Mouse (Mus musculus): ENCODE measurements around the gene Fgf2.

Fgf2 gene

DNA sequence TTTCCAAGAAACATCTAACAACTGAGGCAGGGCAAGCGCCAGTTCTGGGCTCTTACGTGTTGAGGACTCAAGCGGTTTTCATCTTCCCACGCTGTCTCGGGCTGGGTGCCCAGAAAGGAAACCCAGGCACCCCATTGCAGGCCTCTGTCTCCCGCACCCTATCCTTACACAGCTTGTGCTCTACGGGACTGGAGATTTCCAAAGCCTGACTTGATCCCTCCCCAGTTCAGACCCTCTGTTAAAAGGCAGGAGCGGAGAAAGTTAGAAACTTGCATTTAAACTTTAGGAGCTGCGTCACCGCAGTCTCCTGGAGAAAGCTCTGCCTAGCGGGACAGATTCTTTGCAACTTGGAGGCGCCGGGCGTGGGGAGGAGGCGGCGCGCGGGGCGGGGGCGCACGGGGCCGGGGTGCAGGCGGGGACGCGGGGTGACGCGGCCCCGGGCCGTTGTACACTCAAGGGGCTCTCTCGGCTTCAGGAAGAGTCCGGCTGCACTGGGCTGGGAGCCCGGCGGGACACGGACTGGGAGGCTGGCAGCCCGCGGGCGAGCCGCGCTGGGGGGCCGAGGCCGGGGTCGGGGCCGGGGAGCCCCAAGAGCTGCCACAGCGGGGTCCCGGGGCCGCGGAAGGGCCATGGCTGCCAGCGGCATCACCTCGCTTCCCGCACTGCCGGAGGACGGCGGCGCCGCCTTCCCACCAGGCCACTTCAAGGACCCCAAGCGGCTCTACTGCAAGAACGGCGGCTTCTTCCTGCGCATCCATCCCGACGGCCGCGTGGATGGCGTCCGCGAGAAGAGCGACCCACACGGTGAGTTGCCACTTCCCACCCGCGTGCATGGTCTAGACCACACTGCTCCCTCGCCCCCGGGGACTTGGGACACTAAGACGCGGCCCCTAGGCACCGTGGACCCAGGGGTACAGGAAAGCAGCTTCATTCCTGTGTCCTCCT, at the start of gene Fgf2:
Gene Fgf2 (plus strand): TSS at position 126 of the 945 bp plus-strand sequence.
- DNase-seq (ENCODE audit: low read depth), result peak; percentile 83

DNA sequence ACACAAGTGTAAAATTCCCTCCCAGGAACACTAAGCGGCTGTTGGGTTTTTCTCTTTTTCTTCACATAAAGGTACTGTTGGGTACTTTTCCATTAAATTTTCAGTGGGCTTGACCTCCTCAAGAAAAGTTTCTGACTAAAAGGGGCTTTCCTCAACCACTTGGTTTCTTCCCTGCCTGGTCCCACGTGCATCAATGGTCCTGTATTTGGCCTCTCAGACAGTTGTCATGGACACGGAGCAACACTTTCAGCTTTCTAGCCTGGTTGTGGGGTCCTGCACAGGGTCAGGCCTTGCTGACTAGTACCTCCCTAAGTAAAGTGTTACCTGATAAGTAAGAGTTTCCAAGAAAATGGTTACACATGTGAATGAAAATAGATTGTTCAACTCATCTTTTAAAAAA, 48.7 kb upstream of the Fgf2 start:
- no peak for DNase-seq (ENCODE audit: low read depth)

DNA sequence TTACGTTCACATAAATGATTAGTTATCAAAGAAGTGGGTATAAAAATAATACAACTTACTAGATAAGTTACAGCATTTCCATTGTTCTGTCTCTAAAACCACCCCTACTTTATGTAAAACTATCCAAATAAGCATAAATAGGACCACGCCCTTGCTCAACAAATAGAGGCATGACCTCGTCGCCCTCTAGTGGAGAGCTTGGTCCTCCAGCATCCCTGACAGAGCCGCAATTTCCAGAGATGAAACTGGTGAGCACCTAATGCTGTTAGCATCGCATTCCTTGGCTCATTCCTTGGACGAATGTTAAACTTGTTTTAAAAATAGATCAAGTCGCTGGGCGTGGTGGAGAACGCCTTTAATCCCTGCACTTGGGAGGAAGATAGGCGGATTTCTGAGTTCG, 45.5 kb upstream of the Fgf2 start:
- peak; percentile 78 for DNase-seq (ENCODE audit: low read depth)

DNA sequence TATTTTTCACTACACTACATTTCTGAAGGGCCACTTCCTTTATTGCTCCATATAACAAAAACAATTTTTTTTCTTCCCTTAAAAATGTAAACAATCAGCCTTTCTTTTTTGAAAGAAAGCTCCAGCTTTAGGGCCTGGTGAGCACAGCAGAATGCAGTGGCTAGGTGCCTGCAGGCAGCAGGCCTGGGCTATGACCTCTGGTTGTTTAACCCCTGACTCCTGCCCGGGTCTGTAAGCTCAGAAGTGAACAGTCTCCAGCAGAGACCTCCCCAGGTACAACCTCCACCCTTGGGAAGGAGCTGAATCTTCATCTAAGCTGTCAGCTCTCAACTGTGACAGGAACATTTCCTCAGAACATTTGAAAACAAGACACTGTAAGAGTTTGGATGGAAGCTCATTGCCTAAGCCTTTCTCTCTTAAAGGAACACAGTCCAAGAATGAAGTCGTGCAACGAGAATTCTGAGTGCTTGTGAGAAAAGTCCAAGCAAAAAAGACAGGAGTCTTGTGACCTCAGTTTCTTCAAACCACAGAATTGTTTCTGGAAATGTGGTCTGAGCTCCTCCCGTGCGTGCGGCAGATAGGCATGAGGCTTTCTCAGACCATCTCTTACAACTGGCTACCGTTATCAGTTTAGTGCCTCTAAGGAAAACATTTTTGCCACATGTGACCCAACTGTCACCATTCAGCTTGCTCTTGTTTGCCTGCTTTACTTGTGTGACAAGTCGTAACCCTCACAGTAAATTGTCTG, 44.6 kb upstream of the Fgf2 start:
- peak; percentile 52 for DNase-seq (ENCODE audit: low read depth)

DNA sequence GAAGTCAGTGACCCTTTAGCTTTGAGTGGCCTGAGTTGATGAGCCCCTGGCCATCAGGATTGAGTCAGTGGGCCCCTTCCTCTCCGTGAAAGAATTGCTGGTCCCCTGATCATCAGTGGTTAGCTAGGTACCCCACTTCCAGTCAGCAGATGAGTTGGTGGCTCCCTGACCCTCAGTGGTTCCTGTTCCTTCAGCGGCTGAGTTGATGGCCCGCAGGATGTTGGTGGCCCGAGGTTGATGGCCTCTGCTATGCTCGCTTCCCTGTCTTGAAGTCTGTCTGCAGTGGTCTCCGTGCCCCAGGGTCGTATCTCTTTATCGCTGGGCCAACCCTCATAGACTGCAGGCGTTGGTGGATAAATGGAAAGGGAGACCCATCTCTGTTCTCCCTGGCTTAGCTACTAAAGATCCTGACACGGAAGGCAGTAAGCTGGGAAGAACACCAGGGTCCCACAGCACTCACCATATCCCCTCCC, 36.2 kb upstream of the Fgf2 start:
- no peak for DNase-seq (ENCODE audit: low read depth)

DNA sequence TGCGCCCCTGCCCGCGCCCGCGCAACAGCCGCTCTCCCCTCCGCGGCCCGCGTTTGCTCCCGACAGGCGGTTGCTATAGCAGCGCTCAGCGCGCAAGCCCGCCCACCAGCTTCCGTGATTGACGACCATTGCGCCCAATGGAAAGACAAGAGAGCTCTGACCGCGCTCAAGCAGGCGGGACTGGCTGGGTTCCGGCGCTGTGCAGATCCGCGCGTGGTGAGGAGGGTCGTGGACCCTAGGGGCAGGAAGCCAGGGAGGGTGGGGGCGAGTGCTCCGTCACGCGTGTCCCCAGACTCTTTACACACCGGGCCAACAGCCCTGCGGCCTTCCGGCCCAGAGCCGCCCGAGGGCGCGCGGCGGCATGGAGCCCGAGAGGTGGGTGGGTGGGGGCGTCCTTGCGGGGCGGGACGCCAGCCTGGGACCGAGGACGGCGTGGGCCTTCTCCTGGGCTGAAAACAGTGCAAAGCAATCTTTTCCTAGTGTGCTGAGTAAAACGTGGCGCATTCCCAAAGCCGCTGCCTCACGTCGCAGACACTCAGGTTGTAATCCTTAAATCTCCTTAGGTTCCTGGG, 35.7 kb upstream of the Fgf2 start, which contains the start of the genes Bbs12 and Cetn4:
Gene Bbs12 (plus strand): TSS at position 185 of the 572 bp plus-strand sequence.
Gene Cetn4 (minus strand): TSS at position 339 of the 572 bp plus-strand sequence.
- peak; percentile 97 for DNase-seq (ENCODE audit: low read depth)

DNA sequence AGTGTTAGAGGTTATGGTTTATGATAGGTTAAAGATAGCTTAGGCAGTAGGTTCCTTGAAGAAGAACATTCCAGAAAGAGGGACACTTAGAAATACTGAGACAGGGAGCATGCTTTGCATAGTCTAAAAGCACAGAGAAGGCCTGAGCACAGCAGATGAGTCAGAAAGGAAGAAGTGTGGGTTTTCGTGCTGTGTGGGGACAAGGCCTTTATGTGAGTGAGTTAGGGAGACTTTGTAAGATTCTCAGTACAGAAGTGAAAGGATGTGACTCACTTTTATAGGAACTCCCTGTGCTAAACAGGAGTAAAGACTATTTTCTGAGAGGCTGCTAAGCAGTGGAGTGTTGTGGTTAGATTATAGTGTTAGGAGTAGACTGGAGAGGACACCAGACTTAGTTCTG, 34.8 kb upstream of the Fgf2 start:
- DNase-seq (ENCODE audit: low read depth), result peak; percentile 63

DNA sequence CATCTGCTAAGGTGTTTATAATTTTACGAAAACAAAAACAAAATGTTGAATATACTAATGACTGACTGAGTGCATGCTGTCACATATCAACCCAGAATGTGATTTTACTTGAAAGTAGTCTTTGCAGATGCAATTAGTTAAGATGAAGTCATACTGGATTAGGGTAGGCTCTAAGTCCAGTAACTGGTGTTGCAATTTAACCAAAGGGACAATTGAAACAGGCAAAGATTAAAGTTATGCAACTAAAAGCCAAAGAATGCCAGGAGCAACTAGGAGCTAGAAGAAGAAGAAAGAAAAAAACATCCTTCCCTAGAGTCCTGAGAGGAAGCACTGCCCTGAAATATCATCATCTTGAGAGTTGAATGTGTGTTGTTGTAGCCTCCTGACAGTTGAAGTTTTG, 31.9 kb upstream of the Fgf2 start:
- peak; percentile 39 for DNase-seq (ENCODE audit: low read depth)

DNA sequence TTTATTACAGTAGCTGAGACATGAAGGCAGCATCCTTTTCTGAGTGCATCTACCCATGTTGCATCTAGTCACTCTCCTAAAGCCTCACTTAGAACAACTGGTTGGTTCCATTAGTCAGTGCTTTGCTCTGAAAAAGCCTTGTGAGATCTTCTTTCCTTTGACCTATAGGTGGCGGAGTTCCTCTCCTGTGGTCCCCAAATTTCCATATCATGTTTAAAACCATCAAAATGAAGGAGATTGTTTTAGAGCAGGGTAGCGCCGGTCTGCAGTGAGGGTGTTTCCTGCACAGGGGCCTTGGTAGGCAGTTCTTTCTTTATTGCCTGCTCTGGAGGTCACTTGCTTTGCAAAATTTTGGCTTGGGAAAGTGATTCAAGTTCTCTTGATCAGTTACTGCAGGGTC, 23.8 kb upstream of the Fgf2 start:
- DNase-seq (ENCODE audit: low read depth), result peak; percentile 70

DNA sequence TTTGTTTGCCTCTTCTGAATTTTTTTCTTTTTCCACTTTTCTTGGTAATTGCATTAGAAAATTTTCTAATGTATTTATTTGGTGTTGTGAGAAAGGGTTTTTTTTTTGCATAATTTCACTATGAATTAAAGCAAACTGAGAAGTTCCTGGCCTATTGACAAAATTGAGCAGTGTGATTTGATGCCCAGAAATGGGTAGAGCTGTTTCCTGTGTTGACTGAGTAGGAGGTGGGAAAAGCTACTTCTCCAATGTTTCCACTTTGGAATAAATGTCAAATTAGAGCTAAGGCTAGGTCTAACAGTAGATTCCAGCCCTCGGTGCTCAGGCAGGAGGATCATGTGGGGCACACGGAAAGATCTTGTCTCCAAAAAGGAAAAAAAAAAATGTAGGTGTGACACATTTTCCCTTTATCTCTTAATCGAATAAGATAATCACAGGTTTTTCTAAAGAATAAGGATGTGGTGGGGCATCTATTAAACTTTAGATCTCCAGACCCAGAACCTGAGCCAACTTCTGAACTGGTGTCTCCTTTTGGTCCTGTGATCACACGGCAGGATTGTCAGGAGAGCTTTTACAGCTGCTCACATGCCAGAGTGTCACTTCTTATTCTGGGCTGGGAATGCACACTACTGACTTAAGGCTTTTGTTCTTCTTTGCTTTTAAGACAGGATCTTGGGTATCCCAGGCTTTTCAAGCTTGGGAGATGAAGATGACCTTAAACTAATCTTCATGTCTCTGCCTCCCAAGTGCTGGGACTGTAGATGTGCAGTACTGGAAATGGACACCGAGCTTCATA, 22.6 kb upstream of the Fgf2 start:
- DNase-seq (ENCODE audit: low read depth), result no peak

DNA sequence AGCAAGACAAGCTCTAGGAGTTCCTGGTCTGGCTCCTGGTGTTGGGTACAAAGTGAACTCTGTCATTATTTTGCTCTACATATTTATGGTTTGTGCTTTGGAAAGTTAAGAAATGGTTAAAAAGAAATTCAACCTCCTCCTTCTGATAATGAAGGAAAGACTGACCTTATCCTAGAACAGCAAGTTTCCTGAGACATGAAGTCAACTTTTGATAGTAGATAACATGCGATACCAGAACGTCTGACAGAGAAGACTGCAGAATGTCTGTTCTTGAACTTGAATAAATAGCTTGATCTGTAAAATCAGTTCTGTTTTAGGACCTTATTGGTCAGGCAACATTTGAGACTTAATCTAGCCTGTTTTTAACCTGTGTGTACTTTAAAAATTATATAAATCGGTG, 21.5 kb upstream of the Fgf2 start:
- DNase-seq (ENCODE audit: low read depth), result no peak

DNA sequence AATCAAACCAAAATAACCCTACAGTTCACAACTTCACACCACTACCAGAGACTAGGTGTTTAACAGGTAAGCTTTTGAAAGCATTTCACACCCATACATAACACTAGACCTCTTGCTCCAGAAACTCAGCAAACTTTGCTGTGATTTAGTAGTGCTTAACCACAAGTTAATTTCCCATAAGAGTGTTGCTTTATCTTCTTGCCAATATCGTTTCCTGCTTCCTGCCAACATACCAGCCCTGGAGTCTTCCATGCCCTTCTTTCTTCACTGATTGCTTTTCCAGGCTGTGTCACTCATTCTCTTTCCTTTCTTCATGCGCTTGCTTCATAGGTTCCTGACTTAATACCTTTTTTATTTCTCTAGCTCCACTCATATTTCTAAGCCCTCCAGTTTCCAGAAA, 19.7 kb upstream of the Fgf2 start:
- no peak for DNase-seq (ENCODE audit: low read depth)

DNA sequence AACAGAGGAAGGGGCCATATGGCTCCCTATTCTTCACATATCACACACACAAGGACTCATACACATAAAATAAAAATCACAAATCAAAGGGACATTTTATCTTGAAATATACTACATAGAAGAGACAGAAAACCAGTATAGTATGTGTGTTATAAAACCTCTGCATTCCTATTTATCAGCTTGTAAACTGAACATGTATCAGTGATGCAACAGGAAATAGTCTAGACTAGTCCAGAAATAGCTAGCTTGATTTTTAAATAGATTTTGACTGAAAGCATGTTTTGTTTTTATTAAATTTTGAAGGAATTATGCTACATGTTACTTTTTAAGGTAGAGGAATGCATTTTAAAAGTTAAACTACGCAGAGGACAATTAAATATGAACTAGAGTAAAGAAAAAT, 18.2 kb upstream of the Fgf2 start:
- no peak for DNase-seq (ENCODE audit: low read depth)

DNA sequence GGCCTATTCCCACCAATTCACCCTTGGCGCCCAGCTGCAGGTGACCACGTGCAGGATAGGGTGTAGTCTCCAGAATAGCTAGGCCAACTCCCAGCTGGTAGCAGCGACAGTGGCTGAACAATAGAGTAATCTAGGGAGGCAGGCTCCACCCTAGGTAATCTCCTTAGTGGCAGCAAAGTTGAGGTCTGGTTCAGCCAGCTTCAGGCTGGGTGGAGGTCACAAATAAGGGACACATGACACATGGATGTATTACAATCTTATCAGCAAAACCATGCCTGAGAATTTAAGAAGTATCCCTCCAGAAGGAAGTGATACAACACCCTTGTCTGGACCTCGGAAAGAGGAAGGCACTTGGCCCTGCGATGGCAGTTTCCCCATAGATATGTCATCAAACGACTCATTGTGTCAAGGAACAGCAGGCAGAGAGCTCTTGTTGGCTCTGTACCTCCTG, 16.1 kb upstream of the Fgf2 start:
- no peak for DNase-seq (ENCODE audit: low read depth)

DNA sequence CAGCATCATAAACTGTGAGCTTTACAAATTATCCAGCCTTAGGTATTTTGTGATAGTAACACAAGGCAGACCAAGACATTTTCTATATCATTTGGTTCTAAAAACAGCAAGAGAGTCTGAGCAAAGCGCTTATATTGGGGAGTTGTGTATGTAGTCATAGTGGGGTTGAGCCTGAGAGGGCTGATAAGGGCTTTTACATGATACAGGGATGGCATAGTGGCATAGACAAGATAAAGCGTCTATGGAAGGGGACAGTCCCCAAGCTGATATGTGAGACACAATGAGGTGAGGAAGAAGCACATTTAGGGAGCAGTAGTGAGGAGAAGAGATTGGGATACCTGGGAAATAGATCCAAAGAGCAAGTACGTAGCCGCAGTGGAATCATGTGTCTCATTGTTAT, 14.1 kb upstream of the Fgf2 start:
- DNase-seq (ENCODE audit: low read depth), result no peak

DNA sequence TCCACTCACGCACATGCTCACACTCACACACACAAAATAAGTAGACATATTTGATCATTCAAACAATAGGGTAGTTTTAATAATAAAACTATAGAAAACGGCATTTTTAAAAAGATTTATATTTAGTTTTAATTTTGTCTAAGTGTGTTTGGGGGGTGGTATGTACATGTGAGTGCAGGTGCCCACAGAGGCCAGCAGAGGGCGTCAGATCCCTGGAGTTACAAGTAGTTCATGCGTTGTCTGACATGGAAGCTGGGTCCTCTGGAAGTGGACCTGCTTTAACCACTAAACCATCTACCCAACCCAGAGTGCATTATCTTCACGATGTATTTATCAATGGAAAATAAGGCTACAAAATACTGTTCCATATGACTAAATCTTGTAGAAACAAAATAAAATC, 7.0 kb upstream of the Fgf2 start:
- DNase-seq (ENCODE audit: low read depth), result peak; percentile 71

DNA sequence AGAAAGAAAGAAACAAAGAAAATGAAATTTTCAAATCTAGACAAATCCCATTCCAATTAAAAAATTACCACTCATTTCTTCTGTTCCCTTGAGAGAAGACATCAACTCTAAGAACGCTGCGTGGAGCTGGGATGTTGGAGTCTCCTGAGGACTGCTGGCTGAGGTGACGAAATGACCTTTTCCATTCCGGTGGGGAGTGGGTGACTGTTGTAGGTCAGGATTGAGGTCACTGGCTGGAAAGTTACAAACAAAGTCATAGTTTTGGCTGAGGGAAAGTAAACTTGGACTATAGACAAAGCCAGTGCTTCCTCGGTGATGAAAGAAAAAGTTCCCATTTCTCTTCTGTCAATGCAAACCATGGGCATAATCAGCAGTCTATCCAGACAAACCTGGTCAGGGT, 5.3 kb upstream of the Fgf2 start:
- DNase-seq (ENCODE audit: low read depth), result no peak

DNA sequence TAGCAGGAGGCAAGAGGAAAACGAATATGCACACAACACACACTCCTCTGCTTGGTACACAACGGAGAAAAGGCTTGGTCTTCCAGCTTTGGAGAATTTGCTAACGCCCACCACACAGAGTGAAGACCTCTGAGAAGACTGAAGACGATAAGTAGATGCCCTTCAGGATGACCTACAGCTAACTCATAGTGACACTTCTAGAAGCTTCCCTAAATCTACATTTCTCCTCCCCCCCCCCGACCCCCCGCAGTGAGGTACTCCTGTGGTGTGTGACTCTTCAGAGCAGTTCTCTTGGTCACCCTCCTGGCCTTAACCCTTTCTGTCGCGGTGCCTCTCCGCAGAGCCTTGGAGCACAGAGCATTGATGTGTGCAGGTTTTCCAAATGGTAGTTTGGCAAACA, 475 bp upstream of the Fgf2 start:
- no peak for DNase-seq (ENCODE audit: low read depth)

DNA sequence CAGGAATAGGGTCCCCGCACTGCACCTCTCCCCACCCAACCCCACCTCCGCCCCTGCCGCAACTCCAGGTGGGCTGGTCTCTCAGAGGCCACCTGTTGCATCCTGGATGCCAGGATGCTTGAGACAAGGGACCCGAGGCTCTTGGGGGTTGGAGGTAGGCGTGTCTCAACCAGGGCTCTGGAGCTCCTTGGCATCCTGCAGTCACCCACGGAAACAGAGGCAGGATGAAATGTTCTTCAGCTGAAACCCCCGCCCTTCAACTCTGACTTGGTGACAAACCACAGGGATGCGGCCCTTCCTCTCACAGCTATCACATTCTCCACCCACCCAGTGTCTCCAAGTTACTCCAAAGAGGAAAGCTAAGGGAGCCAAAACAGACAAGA, 1.0 kb downstream of the Fgf2 start:
- no peak for DNase-seq (ENCODE audit: low read depth)

DNA sequence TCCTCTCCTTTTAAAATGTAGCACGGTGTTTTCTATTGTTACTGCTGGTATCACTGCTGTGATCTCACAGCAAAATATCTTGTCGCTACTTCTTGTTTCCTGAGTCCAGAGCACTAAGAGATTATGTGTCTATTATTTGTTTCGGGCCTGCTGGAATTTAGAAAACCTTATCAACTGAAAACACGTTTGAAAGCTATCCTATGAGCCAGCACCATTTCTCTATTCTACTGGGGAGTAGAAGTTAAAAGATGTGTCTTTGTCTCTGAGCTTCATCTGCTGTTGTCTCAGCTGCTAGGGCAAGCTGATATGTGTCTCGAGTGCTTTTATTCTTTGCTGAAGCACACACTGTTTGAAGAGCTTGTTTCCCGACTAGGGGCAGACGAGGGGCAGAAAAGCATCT, 2.2 kb downstream of the Fgf2 start:
- no peak for DNase-seq (ENCODE audit: low read depth)

DNA sequence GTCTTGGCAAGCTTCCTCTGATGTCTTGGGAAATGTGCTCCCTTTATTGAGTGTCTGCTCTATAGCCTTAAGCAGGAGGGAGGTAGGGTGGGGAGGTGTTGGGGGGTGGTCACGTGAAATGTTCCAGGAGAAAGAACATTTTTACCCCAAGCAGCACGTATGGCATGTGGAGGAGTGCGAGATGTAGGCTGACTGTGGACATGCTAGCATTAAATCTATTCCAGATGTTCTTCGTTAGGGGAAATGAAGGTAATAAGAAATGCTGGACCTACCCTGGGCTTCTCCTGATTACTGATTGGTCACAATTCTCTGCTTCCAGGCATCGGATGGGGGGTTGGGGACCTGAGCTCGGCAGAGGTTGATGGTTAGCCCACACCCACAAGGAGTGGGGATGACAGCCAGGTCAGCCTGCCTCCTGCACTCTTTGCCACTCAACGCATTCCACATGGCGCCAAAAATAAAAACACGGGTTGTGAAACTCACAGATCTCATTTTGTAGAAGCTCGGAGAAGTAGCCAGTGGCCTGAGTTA, 5.9 kb downstream of the Fgf2 start:
- DNase-seq (ENCODE audit: low read depth), result peak; percentile 34
